Comparison of ENCODE assay signal across 25 mouse cellular contexts in the genomic region with DNA sequence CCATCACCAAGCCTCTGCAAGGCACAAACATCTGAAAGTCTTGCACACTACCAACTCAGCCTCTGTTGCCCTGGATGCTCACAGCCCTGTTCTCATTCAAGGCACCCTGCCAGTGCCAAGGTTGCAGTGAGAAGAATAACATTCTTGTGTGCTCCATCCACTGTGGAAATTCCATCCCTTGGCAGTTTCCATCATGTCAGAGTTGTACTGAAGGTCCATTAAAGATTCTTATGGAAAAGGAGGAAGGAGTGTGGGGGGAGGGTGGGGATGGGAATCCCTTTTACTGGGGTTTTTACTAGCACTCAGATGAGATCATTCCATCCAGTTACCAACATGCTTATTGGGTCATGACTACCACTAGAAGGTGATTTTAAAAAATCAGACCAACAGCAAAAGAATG.
A peak's percentile ranks its signal among the peaks of the same experiment; 100 is the strongest.
DNase-seq lines count a peak whose midpoint lies in the region; ATAC-seq and TF ChIP-seq lines count a peak whose summit lies in the region.
"Had no signal": no experiment of that assay in that cellular context is flagged by ENCODE, and none has a peak within 500 bp of the region (broad histone marks: within the 10 kb centered on the region; RNA-seq: fewer than 3 reads in every experiment).

No protein-coding gene starts in this region.

- ATAC-seq in hindbrain, embryonic 16.5 days = no peak
- no peak for ATAC-seq in midbrain, embryonic 14.5 days (ENCODE audit: low FRiP score, low TSS enrichment)
- no peak for ATAC-seq in midbrain, embryonic 15.5 days (replicated peaks)
- ATAC-seq in limb, embryonic 14.5 days (ENCODE audit: low FRiP score, low read depth) = peak; percentile 72
- ATAC-seq: forebrain, embryonic 13.5 days; forebrain, embryonic 16.5 days; inflammation-experienced regulatory T-cells, adult 6 months had no signal

- TF ChIP-seq POLR2A in limb, embryonic 14.5 days (IDR thresholded peaks at IDR 0.05; ENCODE audit: borderline replicate concordance, extremely low read depth, insufficient read depth, insufficient read length) = no peak

- no peak overlapping the region for H3K9ac ChIP-seq in hindbrain, embryonic 16.5 days (ENCODE audit: low read depth, low read length)
- no peak overlapping the region for H3K9ac ChIP-seq in midbrain, embryonic 14.5 days (replicated peaks; ENCODE audit: low read length)
- H3K9ac ChIP-seq in midbrain, embryonic 15.5 days = no peak overlapping the region
- H3K9ac ChIP-seq in limb, embryonic 14.5 days (ENCODE audit: low read depth, low read length, severe bottlenecking) = no peak overlapping the region
- H3K9ac ChIP-seq: forebrain, embryonic 13.5 days; heart, embryonic 13.5 days; hindbrain, embryonic 12.5 days; hindbrain, embryonic 15.5 days had no signal

- intact Hi-C loops in heart, postnatal 14 days (cut with DNase I) = no loop called here

- peaks cover 13% of the 10 kb centered on the region for H3K4me1 ChIP-seq in hindbrain, embryonic 10.5 days (replicated peaks)
- H3K4me1 ChIP-seq in hindbrain, embryonic 16.5 days (ENCODE audit: control insufficient read depth, insufficient read depth, low read depth, low read length) = no peaks in the 10 kb centered on the region
- no peaks in the 10 kb centered on the region for H3K4me1 ChIP-seq in midbrain, embryonic 14.5 days (ENCODE audit: control insufficient read depth, insufficient read depth, low read length)
- no peaks in the 10 kb centered on the region for H3K4me1 ChIP-seq in midbrain, embryonic 15.5 days
- H3K4me1 ChIP-seq in limb, embryonic 14.5 days (ENCODE audit: control insufficient read depth, insufficient read depth, low read length) = peaks cover 3% of the 10 kb centered on the region; the same call in 1 of the 2 replicates
- H3K4me1 ChIP-seq: heart, embryonic 10.5 days; hindbrain, embryonic 15.5 days had no signal

- DNase-seq in hindbrain, embryonic 10.5 days (ENCODE audit: low spot score) = no peak
- DNase-seq in midbrain, embryonic 14.5 days = peak; percentile 6
- peak; percentile 61 for DNase-seq in limb, embryonic 14.5 days (ENCODE audit: low spot score)
- DNase-seq in heart, postnatal 14 days = no peak
- DNase-seq in layer of hippocampus, adult 18-20 months (ENCODE audit: low spot score in 2 of 2) = no peak
- DNase-seq: adrenal gland, adult 2 months; adrenal gland, postnatal 14 days; cerebellum, adult 11-12 months; cerebellum, adult 8-10 months; cerebellum, postnatal 10 days; cerebellum, postnatal 36 days; gastrocnemius, postnatal 10 days; gastrocnemius, postnatal 36 days; heart, adult 2 months; heart, postnatal 36 days had no signal

- no peak overlapping the region for H3K4me3 ChIP-seq in hindbrain, embryonic 10.5 days
- H3K4me3 ChIP-seq in hindbrain, embryonic 16.5 days (ENCODE audit: low read length) = no peak overlapping the region
- H3K4me3 ChIP-seq in midbrain, embryonic 14.5 days (replicated peaks; ENCODE audit: low read depth, low read length) = no peak overlapping the region
- no peak overlapping the region for H3K4me3 ChIP-seq in midbrain, embryonic 15.5 days
- H3K4me3 ChIP-seq in limb, embryonic 14.5 days (replicated peaks; ENCODE audit: low read length) = no peak overlapping the region
- H3K4me3 ChIP-seq: forebrain, embryonic 10.5 days; forebrain, embryonic 13.5 days; heart, adult 2 months; heart, embryonic 10.5 days; heart, embryonic 13.5 days; hindbrain, embryonic 12.5 days; hindbrain, embryonic 15.5 days had no signal

- H3K9me3 ChIP-seq in hindbrain, embryonic 10.5 days = peaks cover 3% of the 10 kb centered on the region; the same call in 1 of the 2 replicates
- peaks cover 3% of the 10 kb centered on the region; the same call in 1 of the 2 replicates for H3K9me3 ChIP-seq in hindbrain, embryonic 16.5 days (ENCODE audit: control insufficient read depth, low read length)
- H3K9me3 ChIP-seq in midbrain, embryonic 14.5 days (ENCODE audit: control insufficient read depth, low read length) = peaks cover 4% of the 10 kb centered on the region
- H3K9me3 ChIP-seq in midbrain, embryonic 15.5 days = no peaks in the 10 kb centered on the region
- H3K9me3 ChIP-seq in limb, embryonic 14.5 days (ENCODE audit: control insufficient read depth, low read length) = peaks cover 6% of the 10 kb centered on the region
- H3K9me3 ChIP-seq: forebrain, embryonic 10.5 days; forebrain, embryonic 13.5 days; heart, embryonic 10.5 days; hindbrain, embryonic 12.5 days; hindbrain, embryonic 15.5 days had no signal

- H3K27ac ChIP-seq in hindbrain, embryonic 10.5 days = peak overlapping the region; percentile 40; the same call in 1 of the 2 replicates
- H3K27ac ChIP-seq in hindbrain, embryonic 16.5 days (ENCODE audit: low read depth, low read length) = no peak overlapping the region
- H3K27ac ChIP-seq in midbrain, embryonic 14.5 days (replicated peaks; ENCODE audit: low read depth, low read length) = no peak overlapping the region
- H3K27ac ChIP-seq in midbrain, embryonic 15.5 days = no peak overlapping the region
- H3K27ac ChIP-seq in limb, embryonic 14.5 days (replicated peaks; ENCODE audit: low read depth, low read length) = peak overlapping the region; percentile 28; the same call in 1 of the 2 replicates
- H3K27ac ChIP-seq: forebrain, embryonic 10.5 days; forebrain, embryonic 13.5 days; heart, adult 2 months; heart, embryonic 10.5 days; heart, embryonic 13.5 days; hindbrain, embryonic 12.5 days; hindbrain, embryonic 15.5 days had no signal

- H3K36me3 ChIP-seq in hindbrain, embryonic 10.5 days = no peaks in the 10 kb centered on the region
- no peaks in the 10 kb centered on the region for H3K36me3 ChIP-seq in hindbrain, embryonic 16.5 days (ENCODE audit: control insufficient read depth, insufficient read depth, low read length)
- H3K36me3 ChIP-seq in midbrain, embryonic 14.5 days (ENCODE audit: control insufficient read depth, insufficient read depth, low read length) = no peaks in the 10 kb centered on the region
- no peaks in the 10 kb centered on the region for H3K36me3 ChIP-seq in midbrain, embryonic 15.5 days (replicated peaks)
- H3K36me3 ChIP-seq in limb, embryonic 14.5 days (ENCODE audit: control insufficient read depth, insufficient read depth, low read length) = no peaks in the 10 kb centered on the region
- H3K36me3 ChIP-seq: forebrain, embryonic 10.5 days; heart, embryonic 10.5 days; heart, embryonic 13.5 days; hindbrain, embryonic 12.5 days had no signal

- H3K4me2 ChIP-seq in hindbrain, embryonic 16.5 days (ENCODE audit: low read length) = no peak overlapping the region
- no peak overlapping the region for H3K4me2 ChIP-seq in midbrain, embryonic 14.5 days (ENCODE audit: low read length)
- H3K4me2 ChIP-seq in midbrain, embryonic 15.5 days = no peak overlapping the region
- no peak overlapping the region for H3K4me2 ChIP-seq in limb, embryonic 14.5 days (replicated peaks; ENCODE audit: low read depth, low read length, severe bottlenecking)
- H3K4me2 ChIP-seq: forebrain, embryonic 13.5 days; heart, embryonic 13.5 days; hindbrain, embryonic 12.5 days; hindbrain, embryonic 15.5 days had no signal

- H3K27me3 ChIP-seq in hindbrain, embryonic 10.5 days (ENCODE audit: insufficient read depth, poor library complexity, severe bottlenecking) = no peaks in the 10 kb centered on the region
- no peaks in the 10 kb centered on the region for H3K27me3 ChIP-seq in hindbrain, embryonic 16.5 days (replicated peaks; ENCODE audit: control insufficient read depth, insufficient read depth, low read length)
- H3K27me3 ChIP-seq in midbrain, embryonic 14.5 days (ENCODE audit: control insufficient read depth, insufficient read depth, low read length) = no peaks in the 10 kb centered on the region
- no peaks in the 10 kb centered on the region for H3K27me3 ChIP-seq in midbrain, embryonic 15.5 days (replicated peaks)
- H3K27me3 ChIP-seq in limb, embryonic 14.5 days (ENCODE audit: control insufficient read depth, insufficient read depth, low read length) = no peaks in the 10 kb centered on the region
- H3K27me3 ChIP-seq: forebrain, embryonic 13.5 days; heart, embryonic 13.5 days; hindbrain, embryonic 12.5 days; hindbrain, embryonic 15.5 days had no signal

Comparison
In these comparisons a context has a peak if more than half of its experiments do, and no peak if none do; other contexts are left out.
1. H3K27ac ChIP-seq: peak in hindbrain, embryonic 10.5 days (single experiment) and limb, embryonic 14.5 days (single experiment); none in hindbrain, embryonic 16.5 days (single experiment), midbrain, embryonic 14.5 days (single experiment) and midbrain, embryonic 15.5 days (single experiment).
2. DNase-seq: peak in midbrain, embryonic 14.5 days (single experiment) and limb, embryonic 14.5 days (single experiment); none in hindbrain, embryonic 10.5 days (single experiment), heart, postnatal 14 days (0 of 2) and layer of hippocampus, adult 18-20 months (0 of 2).